Mouse (Mus musculus) forebrain, postnatal 0 days (tissue): ENCODE measurements around the gene Vmn2r95. TPM values are rescaled to one million over a fixed set of nuclear protein-coding genes. Genes with fewer than 3 reads are reported as not detected.
"Not testable (repeated sequence)": the region's sequence is repeated elsewhere in the genome, so short reads cannot be mapped to it uniquely, and the experiment has no call there.

Experiments used
- ATAC-seq: fragments of 200-750 bp; cut with Nextera tagmentation; 2 replicates; pipeline ENCODE4 v1.8.0; 2017; ENCODE audit warnings: mild to moderate bottlenecking, moderate library complexity
- DNase-seq: peaks from one replicate; pipeline ENCODE4 v3.0.0-alpha.2; 2015
- H3K27ac ChIP-seq: fragments of 300-500 bp; sonication (generic); 2 replicates; pipeline ENCODE4 v1.5.1; 2014; ENCODE audit warnings: low read depth, mild to moderate bottlenecking, antibody characterized with exemption, low read length, moderate library complexity, mixed read lengths
- H3K27me3 ChIP-seq: fragments of 300-500 bp; sonication (generic); 2 replicates; pipeline ENCODE4 v1.6.1; 2014; ENCODE audit warnings: mild to moderate bottlenecking, low read length, mixed read lengths; ENCODE audit not compliant: insufficient read depth
- H3K36me3 ChIP-seq: fragments of 300-500 bp; sonication (generic); 2 replicates; pipeline ENCODE4 v1.6.1; 2014; ENCODE audit warnings: mild to moderate bottlenecking, moderate library complexity; ENCODE audit not compliant: insufficient read depth
- H3K4me1 ChIP-seq: fragments of 300-500 bp; sonication (generic); 2 replicates; pipeline ENCODE4 v1.6.1; 2014; ENCODE audit warnings: antibody characterized with exemption; ENCODE audit not compliant: insufficient read depth
- H3K4me2 ChIP-seq: fragments of 300-500 bp; sonication (generic); 2 replicates; pipeline ENCODE4 v1.6.1; 2014; ENCODE audit warnings: low read depth, mild to moderate bottlenecking, moderate library complexity
- H3K4me3 ChIP-seq: fragments of 300-500 bp; sonication (generic); 2 replicates; pipeline ENCODE4 v1.5.1; 2014; ENCODE audit warnings: low read depth, low read length, mixed read lengths
- H3K9ac ChIP-seq: fragments of 300-500 bp; sonication (generic); 2 replicates; pipeline ENCODE4 v1.6.1; 2014; ENCODE audit warnings: mild to moderate bottlenecking
- H3K9me3 ChIP-seq: fragments of 300-500 bp; sonication (generic); 2 replicates; pipeline ENCODE4 v1.6.1; 2016; ENCODE audit warnings: low read length
- CTCF ChIP-seq: sonication (generic); IDR thresholded peaks from 2 replicates; pipeline ENCODE4 v1.5.1; 2016; ENCODE audit warnings: antibody characterized with exemption, control low read depth, low read depth
- WGBS: fragments of 180-500 bp; shearing (Covaris S2); extraction: QIAGEN DNeasy Blood & Tissue Kit; methylation state at CpG from one replicate; pipeline ENCODE4 v1.1.7; 2014; 5-methylcytosine and 5-hydroxymethylcytosine counted together
- polyA plus RNA-seq: library from polyadenylated mRNA; unstranded; fragments of >200 nt; fragmentation: Nextera tagmentation; extraction: Ambion mirVana; gene quantifications from 2 replicates; pipeline ENCODE4 v1.2.1, GENCODE M21; 2015
- total RNA-seq: library from RNA; depleted of rRNA; stranded (reverse); fragments of >200 nt; gene quantifications from 2 replicates; pipeline ENCODE4 v1.2.3, GENCODE M21; 2014; rRNA removed

Gene Vmn2r95
- total RNA-seq (not detected in 2 replicates), polyA plus RNA-seq (not detected in 2 replicates)

GRCm38 (mm10) chr17:18423778-18424177 is at the start of gene Vmn2r95:
TSS of gene Vmn2r95 (plus strand) at chr17:18424078.
- Histone ChIP-seq H3K9me3 (no peaks in the 10 kb centered on the region), H3K4me1 (no peaks in the 10 kb centered on the region), H3K4me2 (no peak within 1 kb of the TSS), H3K36me3 (no peaks in the 10 kb centered on the region), H3K9ac (no peak within 1 kb of the TSS), H3K4me3 (no peak within 1 kb of the TSS), H3K27me3 (no peaks in the 10 kb centered on the region), H3K27ac (no peak within 1 kb of the TSS)
- no peak for DNase-seq
- no peak for ATAC-seq
- no peak for TF ChIP-seq CTCF
- WGBS = 24% methylated on average over 1 of the region's 1 CpGs

GRCm38 (mm10) chr17:18455619-18456140 is 31.8 kb downstream of the Vmn2r95 start:
- H3K36me3 ChIP-seq = no peaks in the 10 kb centered on the region
- H3K9ac ChIP-seq = no peak overlapping the region
- no peaks in the 10 kb centered on the region for H3K9me3 ChIP-seq
- H3K27ac ChIP-seq = no peak overlapping the region
- no peak for ATAC-seq
- H3K4me2 ChIP-seq = no peak overlapping the region
- no peak overlapping the region for H3K4me3 ChIP-seq
- H3K27me3 ChIP-seq = no peaks in the 10 kb centered on the region
- no peak for TF ChIP-seq CTCF
- WGBS = 85% methylated on average over 3 of the region's 3 CpGs
- no peak for DNase-seq
- no peaks in the 10 kb centered on the region for H3K4me1 ChIP-seq

DNA sequence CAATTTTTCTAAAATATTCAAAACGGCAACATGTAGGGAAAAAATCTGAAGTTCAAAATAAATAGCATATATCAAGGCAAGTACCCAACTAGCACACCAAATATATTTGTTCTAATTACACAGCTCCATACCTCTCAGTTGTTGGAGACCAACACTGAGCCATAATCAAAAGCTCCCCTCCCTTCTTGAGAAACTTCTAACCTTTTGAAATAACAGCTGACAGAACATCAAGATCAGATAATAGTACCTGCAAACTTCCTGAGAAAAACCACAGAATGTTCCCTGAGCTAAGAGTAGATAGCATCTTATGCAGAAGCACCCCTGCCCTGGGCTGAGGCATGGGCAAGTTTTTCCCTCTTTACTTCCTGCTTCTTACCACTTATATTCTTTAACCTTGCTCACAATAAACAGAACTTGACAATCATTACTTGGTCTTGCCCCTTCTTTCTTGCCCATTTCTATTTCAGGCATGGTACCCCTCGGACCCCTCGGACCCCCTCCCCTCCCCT is 34.3 kb downstream of the Vmn2r95 start:
- not testable (repeated sequence) for H3K27ac ChIP-seq, H3K4me3 ChIP-seq, H3K27me3 ChIP-seq, H3K36me3 ChIP-seq, H3K4me1 ChIP-seq, DNase-seq, ATAC-seq, H3K9ac ChIP-seq, H3K4me2 ChIP-seq
- WGBS = 93% methylated on average over 3 of the region's 3 CpGs
- peaks cover 12% of the 10 kb centered on the region for H3K9me3 ChIP-seq

- Histone ChIP-seq H3K27ac (no peak overlapping the region), H3K27me3 (no peaks in the 10 kb centered on the region), H3K4me2 (no peak overlapping the region), H3K4me1 (no peaks in the 10 kb centered on the region), H3K9ac (no peak overlapping the region), H3K4me3 (no peak overlapping the region), H3K36me3 (no peaks in the 10 kb centered on the region), H3K9me3 (peaks cover 12% of the 10 kb centered on the region)
- DNase-seq = no peak
- no peak for ATAC-seq
- TF ChIP-seq CTCF = no peak
Measured at GRCm38 (mm10) chr17:18462695-18463094, 38.8 kb downstream of the Vmn2r95 start.

GRCm38 (mm10) chr17:18479885-18480284 is 56.0 kb downstream of the Vmn2r95 start:
- ATAC-seq (no peak), DNase-seq (no peak)
- no peaks in the 10 kb centered on the region for H3K36me3 ChIP-seq
- no peaks in the 10 kb centered on the region for H3K27me3 ChIP-seq
- 56% methylated on average over 1 of the region's 1 CpGs for WGBS
- 0 out of 2 replicates have a peak, but pooled peaks cover 3% of the 10 kb centered on the region for H3K9me3 ChIP-seq
- no peak overlapping the region for H3K4me3 ChIP-seq
- no peak for TF ChIP-seq CTCF
- H3K27ac ChIP-seq = no peak overlapping the region
- no peaks in the 10 kb centered on the region for H3K4me1 ChIP-seq
- no peak overlapping the region for H3K9ac ChIP-seq
- H3K4me2 ChIP-seq = no peak overlapping the region

Other genes starting within 250 kb of the Vmn2r95 start
- not detected in 2 replicates for gene Vmn2r94, start 146.3 kb upstream of the Vmn2r95 start, total RNA-seq
- not detected in 2 replicates for gene Vmn2r94, start 146.3 kb upstream of the Vmn2r95 start, polyA plus RNA-seq
- gene Vmn2r93, start 126.0 kb upstream of the Vmn2r95 start, total RNA-seq = not detected in 2 replicates
- not detected in 2 replicates for gene Vmn2r93, start 126.0 kb upstream of the Vmn2r95 start, polyA plus RNA-seq
- not detected in 2 replicates for gene Vmn2r96, start 149.1 kb downstream of the Vmn2r95 start, total RNA-seq
- gene Vmn2r96, start 149.1 kb downstream of the Vmn2r95 start, polyA plus RNA-seq = not detected in 2 replicates